Mouse (Mus musculus): ENCODE results near the gene BC107364. TPM values are rescaled to one million over a fixed set of nuclear protein-coding genes. Genes with fewer than 3 reads are reported as not detected.
A peak's percentile ranks its signal among the peaks of the same experiment; 100 is the strongest.
"Not testable (repeated sequence)": the region's sequence is repeated elsewhere in the genome, so short reads cannot be mapped to it uniquely, and the experiment has no call there.

Gene BC107364
- polyA plus RNA-seq, 1 experiment from 2014 or later, result not detected

GRCm38 (mm10) chr3:96405004-96405403 is 47.1 kb downstream of the BC107364 start:
- Histone ChIP-seq H3K9ac (no peak overlapping the region), H3K4me3 (replicated peaks) (0 out of 2 replicates have a peak overlapping the region, but pooled peaks have one; percentile 27), H3K27ac (no peak overlapping the region), H3K27me3 (peaks cover 95% of the 10 kb centered on the region), H3K36me3 (no peaks in the 10 kb centered on the region), H3K9me3 (replicated peaks) (0 out of 2 replicates have a peak, but pooled peaks cover 4% of the 10 kb centered on the region), H3K4me2 (peak overlapping the region; percentile 50; the same call in 1 of the 2 replicates), H3K4me1 (peaks cover 26% of the 10 kb centered on the region)
- WGBS, result 31% methylated on average over 11 of the region's 11 CpGs
- no peak for ATAC-seq (replicated peaks; ENCODE audit: low FRiP score)

GRCm38 (mm10) chr3:96404450-96404849 is 47.7 kb downstream of the BC107364 start:
- Histone ChIP-seq H3K4me2 (peak overlapping the region; percentile 50), H3K9me3 (replicated peaks) (0 out of 2 replicates have a peak, but pooled peaks cover 4% of the 10 kb centered on the region), H3K9ac (no peak overlapping the region), H3K36me3 (no peaks in the 10 kb centered on the region), H3K4me3 (replicated peaks) (peak overlapping the region; percentile 27), H3K27me3 (peaks cover 95% of the 10 kb centered on the region), H3K27ac (no peak overlapping the region), H3K4me1 (peaks cover 21% of the 10 kb centered on the region)
- 1% methylated on average over 26 of the region's 26 CpGs for WGBS
- ATAC-seq (replicated peaks; ENCODE audit: low FRiP score), result no peak

GRCm38 (mm10) chr3:96403016-96403415 is 49.1 kb downstream of the BC107364 start:
- no peak for ATAC-seq (replicated peaks; ENCODE audit: low FRiP score)
- H3K27me3 ChIP-seq, result peaks cover 95% of the 10 kb centered on the region
- 0 out of 2 replicates have a peak, but pooled peaks cover 4% of the 10 kb centered on the region for H3K9me3 ChIP-seq (replicated peaks)
- H3K27ac ChIP-seq, result no peak overlapping the region
- no peak overlapping the region for H3K4me3 ChIP-seq (replicated peaks)
- H3K36me3 ChIP-seq, result no peaks in the 10 kb centered on the region
- no peak overlapping the region for H3K9ac ChIP-seq
- no peak overlapping the region for H3K4me2 ChIP-seq
- H3K4me1 ChIP-seq, result peaks cover 16% of the 10 kb centered on the region
- 10% methylated on average over 1 of the region's 1 CpGs for WGBS

DNA sequence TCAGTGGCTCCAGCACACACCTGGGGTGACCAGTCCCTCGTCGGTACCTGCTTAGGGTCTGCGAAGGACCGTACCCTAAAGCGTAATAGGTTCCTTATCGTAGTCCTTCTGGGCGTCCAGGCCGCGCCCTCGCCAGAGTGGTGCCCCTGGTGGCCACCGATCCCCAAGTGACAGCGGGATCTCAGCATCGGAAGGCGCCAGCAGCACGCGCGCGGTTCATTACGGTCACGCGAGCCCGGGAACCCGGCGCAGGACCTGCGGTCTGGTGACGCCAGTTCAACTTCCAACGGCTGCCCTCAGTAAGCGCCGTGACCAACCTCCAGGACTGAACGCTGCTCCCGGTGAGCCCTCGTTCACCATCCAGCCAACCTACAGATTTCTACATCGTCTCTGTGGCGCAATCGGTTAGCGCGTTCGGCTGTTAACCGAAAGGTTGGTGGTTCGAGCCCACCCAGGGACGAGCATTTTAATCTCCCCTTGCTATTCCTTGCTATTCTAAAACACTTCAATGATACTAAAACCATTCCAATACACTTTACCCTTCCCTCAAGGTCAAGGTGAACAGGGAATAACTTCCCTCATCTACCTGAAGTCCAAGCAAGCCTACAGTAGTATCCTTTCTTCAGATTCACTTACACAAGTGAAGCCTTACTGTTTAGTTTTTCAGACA is 50.1 kb downstream of the BC107364 start:
- H3K4me3 ChIP-seq (replicated peaks), result peak overlapping the region; percentile 46
- H3K27me3 ChIP-seq, result peaks cover 97% of the 10 kb centered on the region
- H3K9me3 ChIP-seq (replicated peaks), result 0 out of 2 replicates have a peak, but pooled peaks cover 4% of the 10 kb centered on the region
- H3K4me1 ChIP-seq, result peaks cover 16% of the 10 kb centered on the region
- peak; percentile 63 for ATAC-seq (replicated peaks; ENCODE audit: low FRiP score)
- H3K4me2 ChIP-seq, result peak overlapping the region; percentile 64
- 2% methylated on average over 41 of the region's 41 CpGs for WGBS
- H3K36me3 ChIP-seq, result no peaks in the 10 kb centered on the region
- H3K27ac ChIP-seq, result no peak overlapping the region
- no peak overlapping the region for H3K9ac ChIP-seq

- no peak overlapping the region for H3K27ac ChIP-seq
- H3K9me3 ChIP-seq (replicated peaks), result 0 out of 2 replicates have a peak, but pooled peaks cover 4% of the 10 kb centered on the region
- H3K4me1 ChIP-seq, result peaks cover 16% of the 10 kb centered on the region
- peak overlapping the region; percentile 64 for H3K4me2 ChIP-seq
- H3K4me3 ChIP-seq (replicated peaks), result peak overlapping the region; percentile 46
- no peak for ATAC-seq (replicated peaks; ENCODE audit: low FRiP score)
- peaks cover 98% of the 10 kb centered on the region for H3K27me3 ChIP-seq
- no peak overlapping the region for H3K9ac ChIP-seq
- WGBS, result 2% methylated on average over 13 of the region's 13 CpGs
- H3K36me3 ChIP-seq, result no peaks in the 10 kb centered on the region
These were observed 50.7 kb downstream of the BC107364 start for GRCm38 (mm10) chr3:96401474-96401831.

DNA sequence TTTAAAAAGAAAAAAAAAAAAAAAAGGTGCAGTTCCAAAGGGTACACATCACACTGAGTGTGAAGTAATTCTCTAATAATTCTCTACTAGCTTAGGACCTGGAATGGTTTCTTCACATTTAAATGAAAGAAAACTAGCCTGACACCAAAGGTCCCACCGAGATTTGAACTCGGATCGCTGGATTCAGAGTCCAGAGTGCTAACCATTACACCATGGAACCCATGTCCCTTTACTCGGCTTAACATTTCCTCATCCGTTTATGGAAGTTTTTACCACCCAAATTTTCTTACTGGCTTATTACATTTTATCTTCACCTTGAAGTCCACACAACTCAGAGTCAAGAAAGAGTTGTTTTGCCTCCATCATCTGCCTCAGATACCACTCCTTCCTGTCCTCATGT is 53.2 kb downstream of the BC107364 start:
- WGBS, result 2% methylated on average over 5 of the region's 5 CpGs
- H3K9ac ChIP-seq, result no peak overlapping the region
- H3K4me1 ChIP-seq, result peaks cover 9% of the 10 kb centered on the region
- no peak overlapping the region for H3K27ac ChIP-seq
- no peak overlapping the region for H3K4me2 ChIP-seq
- peaks cover 98% of the 10 kb centered on the region for H3K27me3 ChIP-seq
- no peak overlapping the region for H3K4me3 ChIP-seq (replicated peaks)
- no peaks in the 10 kb centered on the region for H3K36me3 ChIP-seq
- no peak for ATAC-seq (replicated peaks; ENCODE audit: low FRiP score)
- H3K9me3 ChIP-seq (replicated peaks), result no peaks in the 10 kb centered on the region

- no peak overlapping the region for H3K4me2 ChIP-seq
- H3K27me3 ChIP-seq, result peaks cover 93% of the 10 kb centered on the region
- H3K9me3 ChIP-seq (replicated peaks), result no peaks in the 10 kb centered on the region
- peaks cover 6% of the 10 kb centered on the region for H3K4me1 ChIP-seq
- 97% methylated on average over 7 of the region's 7 CpGs for WGBS
- ATAC-seq (replicated peaks; ENCODE audit: low FRiP score), result no peak
- no peak overlapping the region for H3K9ac ChIP-seq
- H3K27ac ChIP-seq, result no peak overlapping the region
- no peak overlapping the region for H3K4me3 ChIP-seq (replicated peaks)
- no peaks in the 10 kb centered on the region for H3K36me3 ChIP-seq
These were observed 55.2 kb downstream of the BC107364 start for GRCm38 (mm10) chr3:96396857-96397256.

DNA sequence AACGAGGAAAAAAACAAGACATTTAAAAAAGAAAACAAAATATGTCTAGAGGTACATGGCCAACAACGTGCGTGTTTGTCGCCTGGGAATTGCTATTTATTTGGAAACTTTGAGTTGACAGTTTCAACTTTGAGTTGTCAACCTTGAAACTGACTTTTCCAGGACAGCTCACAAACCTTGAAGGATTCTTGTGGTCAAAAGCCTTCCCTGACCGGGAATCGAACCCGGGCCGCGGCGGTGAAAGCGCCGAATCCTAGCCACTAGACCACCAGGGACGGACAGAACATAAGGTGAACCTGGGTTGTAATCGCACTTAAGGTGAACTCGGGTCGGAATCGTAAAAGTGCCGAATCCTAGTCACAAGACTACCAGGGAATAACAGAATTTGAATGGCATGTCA is 64.9 kb downstream of the BC107364 start:
- H3K9ac ChIP-seq; ATAC-seq (replicated peaks; ENCODE audit: low FRiP score); H3K36me3 ChIP-seq; H3K4me2 ChIP-seq; H3K4me1 ChIP-seq; H3K9me3 ChIP-seq (replicated peaks); H3K27ac ChIP-seq; H3K4me3 ChIP-seq (replicated peaks): not testable (repeated sequence)
- no CpG with 5 or more reads among the region's 18 CpGs for WGBS
- H3K27me3 ChIP-seq, result peaks cover 36% of the 10 kb centered on the region

Other genes starting within 250 kb of the BC107364 start
- gene Bola1, start 232.6 kb downstream of the BC107364 start, polyA plus RNA-seq (2015; fragmentation: Nextera tagmentation; extraction: Ambion mirVana), result 55.2 and 59.4 TPM in 2 replicates
- 0.86 and 0.90 TPM in 2 replicates for gene Hist2h2ab, start 232.4 kb downstream of the BC107364 start, polyA plus RNA-seq (2015; fragmentation: Nextera tagmentation; extraction: Ambion mirVana)
- gene Hist2h2ac, start 231.4 kb downstream of the BC107364 start, polyA plus RNA-seq (2015; fragmentation: Nextera tagmentation; extraction: Ambion mirVana), result 10.8 and 11.3 TPM in 2 replicates
- 12.2 and 12.6 TPM in 2 replicates for gene Hist2h2be, start 231.2 kb downstream of the BC107364 start, polyA plus RNA-seq (2015; fragmentation: Nextera tagmentation; extraction: Ambion mirVana)
- 7.9 TPM in 2 replicates for gene Hist2h3c2, start 213.2 kb downstream of the BC107364 start, polyA plus RNA-seq (2015; fragmentation: Nextera tagmentation; extraction: Ambion mirVana)
- gene Hist2h2aa2, start 212.0 kb downstream of the BC107364 start, polyA plus RNA-seq (2015; fragmentation: Nextera tagmentation; extraction: Ambion mirVana), result 42.2 and 50.0 TPM in 2 replicates
- 28.0 and 29.7 TPM in 2 replicates for gene Hist2h2aa1, start 206.8 kb downstream of the BC107364 start, polyA plus RNA-seq (2015; fragmentation: Nextera tagmentation; extraction: Ambion mirVana)
- gene Hist2h3c1, start 205.6 kb downstream of the BC107364 start, polyA plus RNA-seq (2015; fragmentation: Nextera tagmentation; extraction: Ambion mirVana), result 0.55 and 1.2 TPM in 2 replicates
- gene Hist2h4, start 189.0 kb downstream of the BC107364 start, polyA plus RNA-seq (2015; fragmentation: Nextera tagmentation; extraction: Ambion mirVana), result 11.6 and 14.3 TPM in 2 replicates
- 59.3 and 75.1 TPM in 2 replicates for gene Hist2h3b, start 183.7 kb downstream of the BC107364 start, polyA plus RNA-seq (2015; fragmentation: Nextera tagmentation; extraction: Ambion mirVana)
- gene Hist2h2bb, start 182.6 kb downstream of the BC107364 start, polyA plus RNA-seq (2015; fragmentation: Nextera tagmentation; extraction: Ambion mirVana), result 12.8 and 17.8 TPM in 2 replicates
- 1.7 TPM in 2 replicates for gene Fcgr1, start 158.3 kb downstream of the BC107364 start, polyA plus RNA-seq (2015; fragmentation: Nextera tagmentation; extraction: Ambion mirVana)
- gene Hfe2, start 72.9 kb upstream of the BC107364 start, polyA plus RNA-seq (2015; fragmentation: Nextera tagmentation; extraction: Ambion mirVana), result 1.1 and 1.8 TPM in 2 replicates
- 144 and 153 TPM in 2 replicates for gene Txnip, start 105.7 kb upstream of the BC107364 start, polyA plus RNA-seq (2015; fragmentation: Nextera tagmentation; extraction: Ambion mirVana)
- gene Gm16253, start 124.7 kb upstream of the BC107364 start, polyA plus RNA-seq (2015; fragmentation: Nextera tagmentation; extraction: Ambion mirVana), result 2.1 TPM in 2 replicates
- gene Polr3gl, start 141.9 kb upstream of the BC107364 start, polyA plus RNA-seq (2015; fragmentation: Nextera tagmentation; extraction: Ambion mirVana), result 38.1 and 39.8 TPM in 2 replicates
- gene Ankrd34a, start 144.3 kb upstream of the BC107364 start, polyA plus RNA-seq (2015; fragmentation: Nextera tagmentation; extraction: Ambion mirVana), result 1.8 and 2.8 TPM in 2 replicates
- gene Lix1l, start 148.8 kb upstream of the BC107364 start, polyA plus RNA-seq (2015; fragmentation: Nextera tagmentation; extraction: Ambion mirVana), result 6.5 and 8.0 TPM in 2 replicates
- 145 and 151 TPM in 2 replicates for gene Rbm8a, start 177.6 kb upstream of the BC107364 start, polyA plus RNA-seq (2015; fragmentation: Nextera tagmentation; extraction: Ambion mirVana)
- 54.9 and 56.8 TPM in 2 replicates for gene Pex11b, start 183.1 kb upstream of the BC107364 start, polyA plus RNA-seq (2015; fragmentation: Nextera tagmentation; extraction: Ambion mirVana)
- gene Gm42957, start 183.2 kb upstream of the BC107364 start, polyA plus RNA-seq (2015; fragmentation: Nextera tagmentation; extraction: Ambion mirVana), result 0.09 and 0.17 TPM in 2 replicates
- gene Itga10, start 193.3 kb upstream of the BC107364 start, polyA plus RNA-seq (2015; fragmentation: Nextera tagmentation; extraction: Ambion mirVana), result 0.83 and 2.2 TPM in 2 replicates
- 0.86 and 1.1 TPM in 2 replicates for gene Ankrd35, start 217.8 kb upstream of the BC107364 start, polyA plus RNA-seq (2015; fragmentation: Nextera tagmentation; extraction: Ambion mirVana)
- 61.9 and 73.0 TPM in 2 replicates for gene Pias3, start 244.1 kb upstream of the BC107364 start, polyA plus RNA-seq (2015; fragmentation: Nextera tagmentation; extraction: Ambion mirVana)